Mouse (Mus musculus): ENCODE measurements around the gene Tax1bp3. TPM values are rescaled to one million over a fixed set of nuclear protein-coding genes. Genes with fewer than 3 reads are reported as not detected.
A peak's percentile ranks its signal among the peaks of the same experiment; 100 is the strongest.

Tax1bp3 gene
- total RNA-seq, 2 experiments from 2014 or later: 6.9 to 9.3 TPM

GRCm38 (mm10) chr11:73169231-73169630 lies 7.7 kb upstream of the Tax1bp3 start:
- intact Hi-C loops (cut with DNase I): no loop called here

GRCm38 (mm10) chr11:73172186-73172585 lies 4.7 kb upstream of the Tax1bp3 start:
- intact Hi-C loops (cut with DNase I): no loop called here
- DNase-seq (ENCODE audit: low spot score in 2 of 2): no peak

More at GRCm38 (mm10) chr11:73169231-73169630, 7.7 kb upstream of the Tax1bp3 start:
- peak; percentile 36 to 42 for DNase-seq (ENCODE audit: low spot score in 2 of 2)

GRCm38 (mm10) chr11:73175612-73176011 lies 1.3 kb upstream of the Tax1bp3 start:
- DNase-seq (ENCODE audit: low spot score in 2 of 2): no peak
- intact Hi-C loops (cut with DNase I): loop anchor here (1.0 kb wide), 1 partner anchor 1196 kb away; no protein-coding TSS in a partner anchor

- DNase-seq (ENCODE audit: low spot score in 2 of 2): no peak
- intact Hi-C loops (cut with DNase I): loop anchor here (1.0 kb wide), 1 partner anchor 1195 kb away; no protein-coding TSS in a partner anchor
Measured at GRCm38 (mm10) chr11:73176186-73176585, 697 bp upstream of the Tax1bp3 start.

- DNase-seq (ENCODE audit: low spot score in 2 of 2): peak in 1 of 2 experiments; percentile 34
- intact Hi-C loops (cut with DNase I): loop anchor here (1.0 kb wide), 1 partner anchor 22 kb away; the partner anchor contains the start of genes Ctns and Shpk
Measured at GRCm38 (mm10) chr11:73177509-73177875, 609 bp downstream of the Tax1bp3 start.

GRCm38 (mm10) chr11:73177895-73178294 lies 1.0 kb downstream of the Tax1bp3 start:
- intact Hi-C loops (cut with DNase I): loop anchor here (1.0 kb wide), 1 partner anchor 21 kb away; the partner anchor contains the start of genes Ctns and Shpk
- DNase-seq (ENCODE audit: low spot score in 2 of 2): no peak

GRCm38 (mm10) chr11:73185872-73186615 lies 9.2 kb downstream of the Tax1bp3 start:
- intact Hi-C loops (cut with DNase I): no loop called here
- DNase-seq (ENCODE audit: low spot score in 2 of 2): no peak

GRCm38 (mm10) chr11:73187231-73187630 lies 10.3 kb downstream of the Tax1bp3 start:
- DNase-seq (ENCODE audit: low spot score in 2 of 2): no peak
- intact Hi-C loops (cut with DNase I): no loop called here

GRCm38 (mm10) chr11:73193047-73193446 lies 16.2 kb downstream of the Tax1bp3 start:
- DNase-seq (ENCODE audit: low spot score in 2 of 2): no peak

GRCm38 (mm10) chr11:73194444-73194843 lies 17.6 kb downstream of the Tax1bp3 start:
- intact Hi-C loops (cut with DNase I): no loop called here
- no peak for DNase-seq (ENCODE audit: low spot score in 2 of 2)

More at GRCm38 (mm10) chr11:73193047-73193446, 16.2 kb downstream of the Tax1bp3 start:
- intact Hi-C loops (cut with DNase I): no loop called here

GRCm38 (mm10) chr11:73198190-73198589 lies 21.3 kb downstream of the Tax1bp3 start:
- intact Hi-C loops (cut with DNase I): no loop called here
- DNase-seq (ENCODE audit: low spot score in 2 of 2): no peak

- DNase-seq (ENCODE audit: low spot score in 2 of 2): peak in 1 of 2 experiments; percentile 87
- intact Hi-C loops (cut with DNase I): loop anchor here (1.0 kb wide), 1 partner anchor 21 kb away; the partner anchor contains the start of genes Emc6 and Tax1bp3
Measured at GRCm38 (mm10) chr11:73198603-73199229, 21.8 kb downstream of the Tax1bp3 start, which contains the start of gene Ctns. Gene Ctns (minus strand): TSS chr11:73199042.

- peak; percentile 95 to 96 for DNase-seq (ENCODE audit: low spot score in 2 of 2)
- intact Hi-C loops (cut with DNase I): loop anchor here (1.0 kb wide), 1 partner anchor 22 kb away; the partner anchor contains the start of genes Emc6 and Tax1bp3
Measured at GRCm38 (mm10) chr11:73199230-73199712, 22.4 kb downstream of the Tax1bp3 start, which contains the start of gene Shpk. Gene Shpk (plus strand): TSS chr11:73199460.

- intact Hi-C loops (cut with DNase I): loop anchor here (1.0 kb wide), 1 partner anchor 23 kb away; the partner anchor contains the start of genes Emc6 and Tax1bp3
- no peak for DNase-seq (ENCODE audit: low spot score in 2 of 2)
Measured at GRCm38 (mm10) chr11:73199879-73200278, 23.0 kb downstream of the Tax1bp3 start.

GRCm38 (mm10) chr11:73201021-73201420 lies 24.1 kb downstream of the Tax1bp3 start:
- DNase-seq (ENCODE audit: low spot score in 2 of 2): no peak
- intact Hi-C loops (cut with DNase I): no loop called here

GRCm38 (mm10) chr11:73201597-73201996 lies 24.7 kb downstream of the Tax1bp3 start:
- no peak for DNase-seq (ENCODE audit: low spot score in 2 of 2)
- intact Hi-C loops (cut with DNase I): no loop called here

- intact Hi-C loops (cut with DNase I): no loop called here
Measured at GRCm38 (mm10) chr11:73203895-73204294, 27.0 kb downstream of the Tax1bp3 start.

GRCm38 (mm10) chr11:73205194-73205593 lies 28.3 kb downstream of the Tax1bp3 start:
- DNase-seq (ENCODE audit: low spot score in 2 of 2): no peak
- intact Hi-C loops (cut with DNase I): no loop called here

More at GRCm38 (mm10) chr11:73203895-73204294, 27.0 kb downstream of the Tax1bp3 start:
- DNase-seq (ENCODE audit: low spot score in 2 of 2): no peak

- no peak for DNase-seq (ENCODE audit: low spot score in 2 of 2)
- intact Hi-C loops (cut with DNase I): no loop called here
Measured at GRCm38 (mm10) chr11:73207621-73208020, 30.7 kb downstream of the Tax1bp3 start.

- no peak for DNase-seq (ENCODE audit: low spot score in 2 of 2)
- intact Hi-C loops (cut with DNase I): no loop called here
Measured at GRCm38 (mm10) chr11:73213956-73214355, 37.1 kb downstream of the Tax1bp3 start.

All from left cerebral cortex, postnatal 36 days (tissue).